Mouse (Mus musculus): ENCODE results near the gene Elfn2.

GRCm38 (mm10) chr15:78736181-78736579, 17.6 kb upstream of the Elfn2 start:
- TF ChIP-seq POLR2A (IDR thresholded peaks at IDR 0.05; ENCODE audit: low read depth, low read length) (no peak), CTCF (IDR thresholded peaks at IDR 0.05; ENCODE audit: extremely low read depth, insufficient read length, insufficient replicate concordance, low read depth, low read length) (no peak)
